Mouse (Mus musculus) embryonic facial prominence, embryonic 11.5 days (tissue): ENCODE measurements around the gene Camkk1. TPM values are rescaled to one million over a fixed set of nuclear protein-coding genes. Genes with fewer than 3 reads are reported as not detected.
A peak's percentile ranks its signal among the peaks of the same experiment; 100 is the strongest.

Experiments
- ATAC-seq: fragments of 200-750 bp; cut with Nextera tagmentation; replicated peaks from 2 replicates; pipeline ENCODE4 v1.8.0; 2017; ENCODE audit warnings: low read depth; ENCODE audit not compliant: insufficient number of reproducible peaks, low FRiP score, low TSS enrichment
- DNase-seq: peaks from one replicate; pipeline ENCODE4 v3.0.0-alpha.2; 2015; ENCODE audit warnings: low spot score
- H3K27ac ChIP-seq: fragments of 300-500 bp; sonication (generic); replicated peaks from 2 replicates; pipeline ENCODE4 v1.5.1; 2014; ENCODE audit warnings: mild to moderate bottlenecking, low read depth, low read length, control low read depth
- H3K27me3 ChIP-seq: fragments of 300-500 bp; sonication (generic); 2 replicates; pipeline ENCODE4 v1.6.1; 2014; ENCODE audit warnings: mild to moderate bottlenecking, low read length, moderate library complexity, mixed read lengths; ENCODE audit not compliant: control insufficient read depth, insufficient read depth
- H3K36me3 ChIP-seq: fragments of 300-500 bp; sonication (generic); replicated peaks from 2 replicates; pipeline ENCODE4 v1.6.1; 2014; ENCODE audit warnings: low read depth, mild to moderate bottlenecking, low read length, moderate library complexity, mixed read lengths; ENCODE audit not compliant: control insufficient read depth, insufficient read depth
- H3K4me1 ChIP-seq: fragments of 300-500 bp; sonication (generic); 2 replicates; pipeline ENCODE4 v1.6.1; 2014; ENCODE audit warnings: low read length, mixed read lengths; ENCODE audit not compliant: control insufficient read depth, insufficient read depth
- H3K4me2 ChIP-seq: fragments of 300-500 bp; sonication (generic); 2 replicates; pipeline ENCODE4 v1.6.1; 2014; ENCODE audit warnings: low read depth, mild to moderate bottlenecking, control low read depth, low read length, moderate library complexity
- H3K4me3 ChIP-seq: fragments of 300-500 bp; sonication (generic); 2 replicates; pipeline ENCODE4 v1.5.1; 2014; ENCODE audit warnings: low read depth, low read length, control low read depth
- H3K9ac ChIP-seq: fragments of 300-500 bp; sonication (generic); replicated peaks from 2 replicates; pipeline ENCODE4 v1.6.1; 2014; ENCODE audit warnings: mild to moderate bottlenecking, control low read depth, low read length
- H3K9me3 ChIP-seq: fragments of 300-500 bp; sonication (generic); replicated peaks from 2 replicates; pipeline ENCODE4 v1.6.1; 2016; ENCODE audit warnings: mild to moderate bottlenecking, low read length, inconsistent platforms, mixed read lengths; ENCODE audit not compliant: control insufficient read depth
- WGBS: fragments of 180-500 bp; shearing (Covaris S2); extraction: QIAGEN DNeasy Blood & Tissue Kit; methylation state at CpG from one replicate; pipeline ENCODE4 v1.1.7; 2014; 5-methylcytosine and 5-hydroxymethylcytosine counted together
- polyA plus RNA-seq: library from polyadenylated mRNA; unstranded; fragments of >200 nt; fragmentation: Nextera tagmentation; extraction: Ambion mirVana; gene quantifications from 2 replicates; pipeline ENCODE4 v1.2.1, GENCODE M21; 2014

Camkk1 gene
- polyA plus RNA-seq, 1 experiment from 2014 or later, result 3.4 TPM

DNA sequence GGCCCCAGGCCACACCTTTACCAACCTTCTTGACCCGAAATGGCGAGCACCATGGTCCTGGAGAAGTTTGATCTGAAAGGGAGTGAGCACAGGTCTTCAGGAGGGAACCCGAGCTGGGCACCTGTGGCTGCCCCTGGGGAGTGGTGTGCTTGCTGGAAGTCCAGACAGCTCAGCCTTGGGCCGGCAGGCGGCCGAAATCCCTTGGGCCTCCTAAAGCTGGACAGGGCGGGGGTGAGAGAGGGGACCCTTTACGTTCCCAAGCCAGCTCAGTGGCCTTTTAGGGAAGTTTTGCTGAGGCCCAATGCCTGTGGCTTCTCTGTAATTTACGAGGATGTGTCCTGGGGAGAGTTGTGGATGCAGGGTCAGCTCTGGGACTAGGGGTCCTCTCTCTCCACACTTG is 28.1 kb upstream of the Camkk1 start:
- H3K36me3 ChIP-seq, result no peaks in the 10 kb centered on the region
- H3K4me2 ChIP-seq, result no peak overlapping the region
- no peaks in the 10 kb centered on the region for H3K4me1 ChIP-seq
- H3K27me3 ChIP-seq, result no peaks in the 10 kb centered on the region
- no peak overlapping the region for H3K4me3 ChIP-seq
- no peak overlapping the region for H3K9ac ChIP-seq
- no peaks in the 10 kb centered on the region for H3K9me3 ChIP-seq
- WGBS, result 79% methylated on average over 9 of the region's 9 CpGs
- H3K27ac ChIP-seq, result no peak overlapping the region
- DNase-seq (no peak), ATAC-seq (no peak)

DNA sequence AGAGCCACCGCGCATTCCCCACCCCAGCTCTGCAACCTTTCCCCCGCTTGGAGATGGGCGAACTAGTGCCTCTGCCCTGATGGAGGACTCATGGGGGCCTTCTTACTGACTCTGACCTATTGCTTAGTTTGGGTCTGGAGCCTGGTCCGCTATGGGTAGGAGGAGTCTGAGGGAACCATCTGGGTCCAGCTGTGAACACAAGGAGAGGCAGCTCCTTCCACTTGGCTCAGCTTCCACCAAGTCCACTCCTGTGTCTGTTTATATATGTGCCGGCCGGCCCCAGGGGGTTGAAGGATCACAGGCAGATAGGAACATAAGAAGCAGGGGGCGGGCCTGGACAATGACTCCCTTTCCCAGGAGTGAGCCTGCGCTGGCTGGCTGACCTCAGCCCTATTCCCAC is 26.8 kb upstream of the Camkk1 start:
- 59% methylated on average over 9 of the region's 9 CpGs for WGBS
- DNase-seq (no peak), ATAC-seq (no peak)
- Histone ChIP-seq H3K36me3 (no peaks in the 10 kb centered on the region), H3K4me3 (no peak overlapping the region), H3K27me3 (no peaks in the 10 kb centered on the region), H3K9ac (no peak overlapping the region), H3K27ac (no peak overlapping the region), H3K4me1 (no peaks in the 10 kb centered on the region), H3K4me2 (no peak overlapping the region), H3K9me3 (no peaks in the 10 kb centered on the region)

DNA sequence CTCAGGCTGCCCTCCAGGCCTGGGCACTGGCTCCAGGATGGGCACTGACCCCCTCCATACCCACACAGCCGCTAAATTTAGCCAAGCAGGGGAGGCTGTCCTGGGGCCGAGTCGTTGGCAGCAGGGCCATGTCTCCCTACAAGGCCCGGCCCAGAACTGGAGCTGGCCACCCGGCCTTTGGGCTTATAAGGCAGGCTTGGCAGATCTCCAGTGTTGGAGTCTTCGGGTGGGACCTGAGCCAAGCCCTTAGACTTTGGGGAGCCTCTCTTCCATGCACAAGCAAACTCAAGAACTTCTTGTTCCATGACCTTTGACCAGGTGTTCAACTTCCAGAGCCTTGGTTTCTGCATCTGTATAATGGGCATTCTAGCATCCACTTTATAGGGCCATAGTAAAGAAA is 22.5 kb upstream of the Camkk1 start:
- Histone ChIP-seq H3K27ac (no peak overlapping the region), H3K27me3 (no peaks in the 10 kb centered on the region), H3K4me3 (no peak overlapping the region), H3K4me2 (no peak overlapping the region), H3K4me1 (no peaks in the 10 kb centered on the region), H3K9me3 (no peaks in the 10 kb centered on the region), H3K9ac (no peak overlapping the region), H3K36me3 (no peaks in the 10 kb centered on the region)
- DNase-seq (no peak), ATAC-seq (no peak)
- 88% methylated on average over 6 of the region's 6 CpGs for WGBS

DNA sequence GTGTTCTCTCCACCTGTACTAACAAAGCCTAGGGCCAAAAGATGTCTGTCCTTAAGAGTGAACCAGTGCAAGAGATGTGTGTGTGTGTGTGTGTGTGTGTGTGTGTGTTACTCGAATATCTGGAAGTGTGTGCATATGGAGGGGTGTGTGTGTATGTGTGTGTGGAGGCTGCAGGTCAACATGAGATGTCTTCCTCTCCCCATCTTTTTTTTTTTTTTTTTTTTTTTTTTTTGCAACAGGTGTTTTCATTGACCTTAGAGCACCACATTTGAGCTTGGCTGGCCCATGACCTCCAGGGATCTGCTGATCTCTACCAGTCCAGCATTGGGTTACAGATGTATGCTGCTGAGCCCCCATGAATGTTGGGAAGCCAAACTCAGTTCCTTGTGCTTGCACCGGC is 22.0 kb upstream of the Camkk1 start:
- no peaks in the 10 kb centered on the region for H3K36me3 ChIP-seq
- H3K4me2 ChIP-seq, result no peak overlapping the region
- no peak overlapping the region for H3K9ac ChIP-seq
- H3K4me1 ChIP-seq, result no peaks in the 10 kb centered on the region
- ATAC-seq (no peak), DNase-seq (no peak)
- 87% methylated on average over 2 of the region's 2 CpGs for WGBS
- no peak overlapping the region for H3K27ac ChIP-seq
- H3K4me3 ChIP-seq, result no peak overlapping the region
- H3K9me3 ChIP-seq, result no peaks in the 10 kb centered on the region
- no peaks in the 10 kb centered on the region for H3K27me3 ChIP-seq

DNA sequence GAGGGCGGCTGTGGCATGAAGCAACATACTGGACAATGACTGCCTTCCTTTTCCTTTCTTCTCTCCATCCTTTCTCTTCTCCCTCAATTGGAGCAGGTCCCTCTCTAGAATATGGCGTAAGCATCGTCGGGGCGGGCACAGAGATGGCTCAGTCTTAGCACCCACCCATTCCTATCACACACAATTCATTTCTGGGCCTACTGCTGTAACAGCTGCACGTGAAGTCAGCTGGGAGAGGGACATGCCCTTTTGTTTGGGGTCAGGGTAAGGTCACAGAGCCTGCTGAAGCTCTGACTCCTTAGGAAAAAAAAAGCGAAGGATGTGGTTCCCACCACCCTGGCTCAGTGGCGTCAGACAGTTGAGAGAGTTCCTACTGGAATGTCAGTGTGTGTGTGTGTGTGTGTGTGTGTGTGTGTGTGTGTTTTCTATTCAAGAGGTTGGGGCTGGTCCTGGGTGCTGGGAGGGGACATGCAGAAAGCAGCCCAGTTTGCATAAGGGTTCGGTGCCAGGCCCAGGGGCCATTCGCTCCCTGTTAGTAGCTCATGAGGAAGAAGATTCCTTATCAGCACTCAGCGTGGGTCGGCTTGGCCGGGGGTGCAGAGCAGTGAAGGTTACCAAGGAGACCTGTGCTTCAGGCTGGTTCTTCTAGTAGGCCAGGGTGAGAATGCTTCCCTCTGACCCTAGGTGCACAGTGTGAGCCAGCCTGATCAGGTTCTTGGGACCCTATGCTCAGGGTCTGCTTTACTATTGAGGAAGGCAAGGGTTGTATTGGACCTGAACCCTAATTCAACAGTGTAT is 21.1 kb upstream of the Camkk1 start:
- H3K4me1 ChIP-seq, result no peaks in the 10 kb centered on the region
- H3K27ac ChIP-seq, result no peak overlapping the region
- H3K9me3 ChIP-seq, result no peaks in the 10 kb centered on the region
- H3K9ac ChIP-seq, result no peak overlapping the region
- H3K4me3 ChIP-seq, result no peak overlapping the region
- no peaks in the 10 kb centered on the region for H3K27me3 ChIP-seq
- H3K36me3 ChIP-seq, result no peaks in the 10 kb centered on the region
- H3K4me2 ChIP-seq, result no peak overlapping the region
- no peak for DNase-seq
- ATAC-seq, result no peak
- WGBS, result 66% methylated on average over 13 of the region's 13 CpGs

DNA sequence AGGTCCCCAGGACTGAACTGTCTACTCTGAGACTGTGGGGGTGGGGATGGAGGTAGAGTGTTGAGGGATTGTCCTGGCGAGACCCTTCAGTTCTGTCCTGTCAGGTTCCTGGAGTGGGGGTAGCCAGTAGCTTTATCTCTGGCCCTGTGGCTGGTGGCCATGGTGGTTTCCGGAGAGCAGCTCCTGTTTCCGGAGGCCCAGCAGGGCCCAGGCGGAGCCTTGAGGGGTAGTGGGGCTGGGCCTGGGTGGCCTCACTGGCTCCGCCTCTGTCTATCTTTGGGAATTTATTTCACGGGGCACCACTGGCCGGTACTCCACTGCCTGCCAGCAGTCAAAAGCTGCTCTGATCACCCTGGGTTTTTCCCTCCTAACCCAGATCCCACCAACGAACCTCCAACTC is 20.0 kb upstream of the Camkk1 start, which contains the start of gene P2rx1:
TSS of gene P2rx1 (plus strand) at position 333 of the 400 bp plus-strand sequence.
- Histone ChIP-seq H3K9ac (no peak within 1 kb of the TSS), H3K9me3 (no peaks in the 10 kb centered on the region), H3K4me1 (no peaks in the 10 kb centered on the region), H3K27ac (no peak within 1 kb of the TSS), H3K27me3 (no peaks in the 10 kb centered on the region), H3K4me3 (no peak within 1 kb of the TSS), H3K4me2 (no peak within 1 kb of the TSS), H3K36me3 (no peaks in the 10 kb centered on the region)
- WGBS, result 40% methylated on average over 8 of the region's 8 CpGs
- DNase-seq, result no peak
- 0 out of 2 replicates have a peak, but pooled peaks have one; percentile 10 for ATAC-seq

DNA sequence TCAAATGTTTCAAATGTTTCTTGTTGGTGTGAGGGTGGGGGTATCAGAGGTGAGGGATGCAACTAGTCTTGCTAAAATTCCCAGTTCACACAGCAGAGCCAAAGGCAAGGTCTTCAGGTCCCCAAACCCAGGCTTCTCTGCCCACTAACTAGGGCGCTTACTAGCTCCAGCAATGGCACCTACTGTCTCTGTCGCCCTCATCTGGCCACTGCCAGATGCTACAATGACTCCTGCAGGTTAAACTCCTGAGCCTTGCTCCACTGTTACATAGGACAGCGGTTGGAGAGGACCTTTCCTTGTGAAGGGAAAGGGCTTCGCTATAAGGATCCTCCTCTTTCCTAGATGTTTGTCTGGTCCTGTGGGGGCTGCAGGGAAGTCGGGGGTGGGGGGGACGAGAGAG is 17.8 kb upstream of the Camkk1 start:
- no peak overlapping the region for H3K4me3 ChIP-seq
- no peak overlapping the region for H3K27ac ChIP-seq
- ATAC-seq (no peak), DNase-seq (peak; percentile 72)
- no peak overlapping the region for H3K4me2 ChIP-seq
- H3K36me3 ChIP-seq, result no peaks in the 10 kb centered on the region
- no peaks in the 10 kb centered on the region for H3K27me3 ChIP-seq
- no peaks in the 10 kb centered on the region for H3K9me3 ChIP-seq
- no peaks in the 10 kb centered on the region for H3K4me1 ChIP-seq
- no peak overlapping the region for H3K9ac ChIP-seq
- WGBS, result 15% methylated on average over 6 of the region's 6 CpGs

DNA sequence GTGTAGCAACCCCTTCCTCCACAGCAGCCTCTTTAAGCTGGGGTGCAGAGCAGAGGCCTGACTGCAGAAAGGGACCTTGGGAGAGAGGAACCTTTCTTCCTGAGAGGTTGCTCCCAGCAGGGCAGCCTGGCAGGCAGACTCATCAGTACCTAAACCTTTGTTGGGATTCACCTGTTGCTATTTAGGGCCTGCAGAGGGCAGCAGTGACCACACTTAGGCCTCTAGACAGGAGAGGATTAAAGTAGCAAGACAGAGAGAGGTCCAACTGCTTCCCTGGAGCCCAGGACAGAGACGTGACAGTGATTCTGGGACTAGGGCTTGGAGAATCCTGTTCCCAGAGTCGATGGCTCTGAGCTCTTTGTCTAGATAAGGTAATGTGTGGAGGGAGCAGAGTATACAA is 12.4 kb upstream of the Camkk1 start:
- H3K4me1 ChIP-seq, result no peaks in the 10 kb centered on the region
- DNase-seq, result peak; percentile 82
- 12% methylated on average over 2 of the region's 2 CpGs for WGBS
- H3K9ac ChIP-seq, result 0 out of 2 replicates have a peak overlapping the region, but pooled peaks have one; percentile 4
- no peaks in the 10 kb centered on the region; the same call in 1 of the 2 replicates for H3K27me3 ChIP-seq
- H3K9me3 ChIP-seq, result no peaks in the 10 kb centered on the region
- H3K4me2 ChIP-seq, result no peak overlapping the region
- no peak overlapping the region for H3K27ac ChIP-seq
- H3K36me3 ChIP-seq, result no peaks in the 10 kb centered on the region
- H3K4me3 ChIP-seq, result no peak overlapping the region
- ATAC-seq, result no peak
